Mouse (Mus musculus): Measurements from ENCODE around the gene Ccdc6. TPM values are rescaled to one million over a fixed set of nuclear protein-coding genes. Genes with fewer than 3 reads are reported as not detected.

The Ccdc6 gene
- total and polyA plus RNA-seq, 3 experiments: 14.3 to 28.5 (median 26.3) TPM

DNA sequence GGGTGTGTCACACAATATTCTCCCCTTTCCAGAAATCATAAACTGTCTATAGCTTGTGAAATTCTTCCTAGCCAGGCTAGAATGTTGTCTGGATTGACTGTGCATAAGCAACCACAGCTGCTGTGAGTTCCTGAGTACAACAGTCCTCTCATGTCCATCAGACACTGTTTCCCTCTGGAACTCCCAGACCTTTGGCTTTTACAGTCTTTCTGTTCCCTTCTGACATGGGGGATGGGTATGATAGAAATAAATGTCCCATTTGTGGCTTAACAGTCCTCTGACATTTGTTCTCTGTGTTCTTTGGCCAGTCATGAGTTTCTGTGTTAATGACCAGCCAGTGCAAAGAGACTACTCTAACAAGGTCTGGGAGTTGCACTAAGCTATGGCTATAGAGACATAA, 129.7 kb downstream of the Ccdc6 start:
- no peak overlapping the region for H3K4me3 ChIP-seq
- peaks cover 2% of the 10 kb centered on the region; the same call in 1 of the 2 replicates for H3K4me1 ChIP-seq (ENCODE audit: control insufficient read depth, insufficient read depth, low read length)
- no peaks in the 10 kb centered on the region for H3K27me3 ChIP-seq (ENCODE audit: control insufficient read depth, insufficient read depth, low read length)
- H3K36me3 ChIP-seq (ENCODE audit: control insufficient read depth, insufficient read depth, low read length): no peaks in the 10 kb centered on the region
- intact Hi-C loops (cut with DNase I): no loop called here
- no peak for DNase-seq
- H3K9ac ChIP-seq (ENCODE audit: low read depth, low read length): no peak overlapping the region
- H3K27ac ChIP-seq: no peak overlapping the region
- no peak for TF ChIP-seq EP300 (IDR thresholded peaks at IDR 0.05; ENCODE audit: insufficient read depth, low read depth, low read length)
- no peak for TF ChIP-seq CTCF (IDR thresholded peaks at IDR 0.05)
- TF ChIP-seq POLR2A (IDR thresholded peaks at IDR 0.05; ENCODE audit: insufficient read depth, low read depth, low read length): no peak
- H3K79me2 ChIP-seq (replicated peaks; ENCODE audit: control insufficient read depth, insufficient read depth, low read length): no peaks in the 10 kb centered on the region

GRCm38 (mm10) chr10:70230352-70230751, 133.4 kb downstream of the Ccdc6 start:
- TF ChIP-seq EP300 (IDR thresholded peaks at IDR 0.05; ENCODE audit: insufficient read depth, low read depth, low read length): no peak
- TF ChIP-seq CTCF (IDR thresholded peaks at IDR 0.05): no peak
- no peak for TF ChIP-seq POLR2A (IDR thresholded peaks at IDR 0.05; ENCODE audit: insufficient read depth, low read depth, low read length)

GRCm38 (mm10) chr10:70237936-70238335, 141.0 kb downstream of the Ccdc6 start:
- H3K79me2 ChIP-seq (replicated peaks; ENCODE audit: control insufficient read depth, insufficient read depth, low read length): no peaks in the 10 kb centered on the region
- intact Hi-C loops (cut with DNase I): no loop called here
- DNase-seq: no peak
- no peaks in the 10 kb centered on the region for H3K27me3 ChIP-seq (ENCODE audit: control insufficient read depth, insufficient read depth, low read length)
- no peak overlapping the region for H3K27ac ChIP-seq
- no peak for TF ChIP-seq EP300 (IDR thresholded peaks at IDR 0.05; ENCODE audit: insufficient read depth, low read depth, low read length)
- TF ChIP-seq POLR2A (IDR thresholded peaks at IDR 0.05; ENCODE audit: insufficient read depth, low read depth, low read length): no peak
- TF ChIP-seq CTCF (IDR thresholded peaks at IDR 0.05): no peak
- H3K4me1 ChIP-seq (ENCODE audit: control insufficient read depth, insufficient read depth, low read length): no peaks in the 10 kb centered on the region
- WGBS: 57% methylated on average over 2 of the region's 2 CpGs
- no peak overlapping the region for H3K4me3 ChIP-seq
- no peaks in the 10 kb centered on the region for H3K36me3 ChIP-seq (ENCODE audit: control insufficient read depth, insufficient read depth, low read length)
- no peak overlapping the region for H3K9ac ChIP-seq (ENCODE audit: low read depth, low read length)

More at GRCm38 (mm10) chr10:70230352-70230751, 133.4 kb downstream of the Ccdc6 start:
- Histone ChIP-seq H3K4me1 (ENCODE audit: control insufficient read depth, insufficient read depth, low read length) (peaks cover 2% of the 10 kb centered on the region; the same call in 1 of the 2 replicates), H3K9ac (ENCODE audit: low read depth, low read length) (no peak overlapping the region), H3K79me2 (replicated peaks; ENCODE audit: control insufficient read depth, insufficient read depth, low read length) (no peaks in the 10 kb centered on the region), H3K27me3 (ENCODE audit: control insufficient read depth, insufficient read depth, low read length) (no peaks in the 10 kb centered on the region), H3K27ac (peak overlapping the region; percentile 51), H3K4me3 (no peak overlapping the region), H3K36me3 (ENCODE audit: control insufficient read depth, insufficient read depth, low read length) (no peaks in the 10 kb centered on the region)
- intact Hi-C loops (cut with DNase I): no loop called here
- 50% methylated on average over 6 of the region's 6 CpGs for WGBS
- peak; percentile 38 to 63 for DNase-seq

Other genes starting within 250 kb of the Ccdc6 start
- 1 to 10 TPM; 3.0 to 3.4 TPM for gene Mrln, start 107.5 kb downstream of the Ccdc6 start, total RNA-seq (2021)
- 4.1 and 5.2 TPM in 2 replicates for gene Mrln, start 107.5 kb downstream of the Ccdc6 start, polyA plus RNA-seq (2012; rRNA removed)
- gene Slc16a9, start 148.0 kb downstream of the Ccdc6 start, total RNA-seq (2021): 1 to 10 TPM; 3.1 to 3.2 TPM
- gene Slc16a9, start 148.0 kb downstream of the Ccdc6 start, polyA plus RNA-seq (2012; rRNA removed): 4.6 and 5.7 TPM in 2 replicates